Mouse (Mus musculus) B cell, adult (primary cell): ENCODE results near the gene Mov10. TPM values are rescaled to one million over a fixed set of nuclear protein-coding genes. Genes with fewer than 3 reads are reported as not detected.

ENCODE experiments used
- total RNA-seq: library from RNA; stranded (reverse); gene quantifications from 4 replicates; pipeline ENCODE4 v1.2.4, GENCODE M21; 2023; ENCODE audit not compliant: inconsistent age

The Mov10 gene
- 22.7 to 31.9 TPM (median 27.0 TPM) in 4 replicates for total RNA-seq

DNA sequence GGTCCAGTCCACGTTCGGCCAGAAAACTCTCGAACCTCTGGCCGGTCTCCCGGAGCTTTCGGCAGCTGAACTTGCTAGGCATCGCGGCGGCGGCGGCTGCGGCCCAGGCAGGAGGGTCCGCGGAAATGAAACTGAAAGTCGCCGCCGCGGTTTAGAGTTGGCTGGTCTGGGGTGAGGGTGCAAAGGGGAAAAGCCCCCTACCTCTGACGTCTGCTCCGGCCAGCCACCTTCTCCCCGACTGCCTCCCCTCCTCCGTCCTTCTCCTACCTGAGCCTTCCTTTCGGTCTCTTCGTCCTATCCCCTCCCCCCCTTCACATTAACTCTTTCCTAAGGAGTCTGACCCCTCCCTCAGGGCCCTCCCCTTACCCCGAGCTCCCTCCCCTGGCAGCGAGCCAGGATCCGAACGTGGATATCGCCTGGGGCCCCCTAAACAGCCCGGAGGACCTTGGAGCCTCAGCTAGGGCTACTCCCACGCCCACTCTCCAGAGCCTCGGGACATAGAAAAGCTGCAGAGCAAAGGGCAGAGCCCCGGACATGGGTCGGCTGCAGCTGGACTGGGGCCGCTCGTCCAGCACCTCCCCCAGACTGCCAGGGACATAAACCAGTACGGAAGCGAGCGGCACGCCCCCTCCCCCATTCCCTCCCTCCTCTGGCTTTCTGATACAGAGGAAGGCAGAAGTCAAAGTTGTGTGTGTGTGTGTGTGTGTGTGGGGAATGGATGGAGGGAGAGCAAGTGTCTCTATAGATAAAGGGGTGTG is at the start of gene Mov10:
Gene Mov10, minus strand, starts transcription at position 573 of the 758 bp plus-strand sequence.

DNA sequence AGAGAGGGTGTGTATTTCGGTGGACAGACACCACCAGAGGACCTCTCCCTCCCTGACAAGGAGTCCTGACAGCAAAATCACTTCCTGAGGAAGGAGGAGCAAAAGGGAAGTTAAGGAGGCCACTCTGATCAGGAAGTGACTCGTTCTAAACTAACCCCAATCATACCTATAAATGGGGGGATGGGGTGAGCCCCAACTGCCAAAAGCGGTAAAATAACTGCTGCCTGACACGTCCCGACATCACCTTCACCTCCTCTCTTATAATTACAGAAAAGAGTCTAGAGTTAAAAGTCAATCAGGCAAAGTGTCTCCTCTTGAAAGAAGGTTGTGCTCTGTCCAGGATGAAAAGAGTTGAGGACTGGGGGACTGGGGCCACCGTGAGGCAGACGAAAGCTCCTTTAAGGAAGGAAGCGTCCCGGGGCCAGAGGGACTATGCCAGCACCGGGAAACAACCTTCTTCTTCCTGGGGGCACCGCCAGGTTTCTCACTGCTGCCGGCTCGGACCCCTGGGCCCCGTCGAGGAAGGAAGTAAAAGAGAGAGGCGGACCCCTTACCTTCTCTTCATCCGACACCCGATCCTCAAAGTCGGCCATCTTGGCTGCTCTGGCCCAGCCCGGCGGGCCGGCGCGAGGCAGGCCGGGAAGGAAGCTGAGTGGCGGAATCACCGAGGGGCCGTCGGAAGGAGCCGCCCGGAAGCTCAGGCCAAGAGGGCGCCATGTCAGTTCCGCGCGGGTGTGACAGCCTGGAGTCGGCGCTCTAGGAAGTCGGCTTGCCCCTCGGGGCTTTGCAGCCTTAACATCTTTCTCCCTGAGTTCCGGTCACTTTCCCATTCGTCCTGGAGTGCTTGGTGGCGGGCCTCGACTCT is 45.7 kb upstream of the Mov10 start, which contains the start of the genes St7l and Capza1:
Gene St7l, plus strand, starts transcription at position 220 of the 865 bp plus-strand sequence.
Gene Capza1, minus strand, starts transcription at position 720 of the 865 bp plus-strand sequence.

DNA sequence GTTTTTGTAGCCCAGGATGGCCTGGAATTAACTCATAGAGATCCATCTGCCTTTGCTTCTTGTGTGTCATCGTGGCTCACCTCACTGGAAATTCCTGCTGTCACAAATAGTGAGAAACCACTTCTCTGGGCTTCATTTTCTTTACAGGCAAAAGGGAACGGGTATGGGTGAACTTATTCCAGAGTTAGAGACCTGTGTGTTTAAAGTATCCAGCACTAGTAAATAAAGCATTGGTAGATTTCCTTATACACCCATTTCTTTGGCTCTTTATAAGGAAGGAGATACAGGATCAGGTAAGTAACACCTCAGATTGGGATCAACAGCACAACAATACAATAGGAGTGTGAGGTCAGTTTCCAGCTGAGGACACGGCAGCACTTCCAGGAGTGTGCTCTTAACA is 30.3 kb downstream of the Mov10 start, which contains the start of gene Rhoc:
Gene Rhoc, plus strand, starts transcription at position 301 of the 400 bp plus-strand sequence.

DNA sequence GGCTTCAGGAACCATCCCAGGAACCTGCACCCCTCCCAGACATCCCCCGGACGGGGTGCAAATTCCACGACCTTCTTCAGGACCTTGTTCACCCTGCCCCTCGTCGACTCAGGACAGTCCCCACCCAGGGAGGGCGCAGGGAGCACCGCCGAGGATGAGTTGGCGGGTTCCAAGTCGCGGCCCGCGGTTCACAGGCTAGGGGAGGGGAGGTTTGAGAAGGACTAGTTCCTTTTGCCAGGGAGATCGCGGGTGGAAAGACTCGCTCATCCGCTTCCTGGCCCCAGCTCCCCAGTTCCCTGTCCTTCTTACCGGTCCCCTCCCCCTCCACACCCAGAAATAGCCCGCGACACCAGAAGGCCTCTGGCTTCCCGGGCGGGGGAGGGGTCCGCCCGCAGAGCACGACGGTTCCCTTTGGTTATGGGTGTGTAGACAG is 36.9 kb downstream of the Mov10 start, which contains the start of gene Fam19a3:
Gene Fam19a3, minus strand, starts transcription at position 370 of the 433 bp plus-strand sequence.

DNA sequence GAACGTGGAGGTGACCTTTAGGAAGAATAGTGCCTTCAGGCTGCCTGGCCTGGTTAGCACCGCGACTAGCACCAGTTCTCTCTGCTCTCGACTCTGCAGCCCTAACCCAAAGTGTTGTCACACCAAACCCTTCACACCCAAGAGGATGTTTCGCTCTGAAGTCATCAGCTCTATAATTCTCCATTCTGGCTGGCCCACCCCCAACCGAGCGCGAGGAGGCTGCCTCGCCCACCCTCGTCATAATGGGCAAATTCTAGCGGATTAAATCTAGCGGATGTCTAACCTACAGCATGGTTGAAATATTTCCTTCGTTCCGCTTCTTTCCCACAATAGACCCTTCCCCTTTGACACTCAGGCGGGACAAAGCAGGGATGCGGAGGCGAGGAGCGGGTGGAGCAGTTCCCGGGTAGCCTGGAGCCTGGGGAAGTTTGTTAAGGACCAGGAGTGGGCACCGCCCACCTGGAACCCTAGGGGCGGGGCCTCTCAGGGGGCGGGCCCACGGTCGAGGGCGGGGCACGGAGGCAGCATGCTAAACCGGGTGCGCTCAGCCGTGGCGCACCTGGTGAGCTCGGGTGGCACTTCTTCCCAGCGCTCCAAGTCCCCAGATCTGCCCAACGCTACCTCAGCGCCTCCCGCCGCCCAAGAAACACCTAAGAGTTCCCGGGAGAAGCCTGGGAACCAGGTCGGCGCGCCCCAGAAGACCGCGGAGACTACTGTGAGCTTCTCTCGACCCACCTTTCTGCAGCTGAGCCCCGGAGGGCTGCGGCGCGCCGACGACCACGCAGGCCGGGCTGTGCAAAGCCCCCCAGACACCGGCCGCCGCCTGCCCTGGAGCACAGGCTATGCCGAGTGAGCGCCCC is 37.6 kb downstream of the Mov10 start, which contains the start of gene Ppm1j:
Gene Ppm1j, plus strand, starts transcription at position 496 of the 860 bp plus-strand sequence.

Other genes starting within 250 kb of the Mov10 start
- gene Slc16a1, start 179.9 kb downstream of the Mov10 start, total RNA-seq = 17.6 to 22.0 TPM (median 19.0 TPM) in 4 replicates
- 0.29 to 0.39 TPM in 2 of 4 replicates, not detected in the others for gene Ppm1j, start 37.5 kb downstream of the Mov10 start, total RNA-seq
- gene Fam19a3, start 36.7 kb downstream of the Mov10 start, total RNA-seq = not detected in 4 replicates
- gene Rhoc, start 30.2 kb downstream of the Mov10 start, total RNA-seq = 0.81 to 2.8 TPM (median 0.86 TPM) in 3 of 4 replicates, not detected in the other
- 18.8 to 21.5 TPM (median 20.2 TPM) in 4 replicates for gene St7l, start 45.4 kb upstream of the Mov10 start, total RNA-seq
- gene Capza1, start 45.9 kb upstream of the Mov10 start, total RNA-seq = 126 to 172 TPM (median 163 TPM) in 4 replicates
- 0.22 TPM in 1 of 4 replicates, not detected in the others for gene Wnt2b, start 143.4 kb upstream of the Mov10 start, total RNA-seq
- 0.26 to 0.58 TPM (median 0.33 TPM) in 3 of 4 replicates, not detected in the other for gene Cttnbp2nl, start 234.6 kb upstream of the Mov10 start, total RNA-seq
- not detected in 4 replicates for gene 4930564D02Rik, start 248.3 kb upstream of the Mov10 start, total RNA-seq